Mouse (Mus musculus) adrenal gland, postnatal 25 days (tissue): ENCODE data around the gene Unc13b. TPM values are rescaled to one million over a fixed set of nuclear protein-coding genes. Genes with fewer than 3 reads are reported as not detected.

Experiments used
- total RNA-seq: library from RNA; stranded (reverse); gene quantifications from 2 replicates; pipeline ENCODE4 v1.2.3, GENCODE M21; 2021

Gene Unc13b
- total RNA-seq, 1 experiment from 2014 or later: 13.2 TPM

Other genes with a start within 250 kb of the Unc13b start
- gene Fam205a1, start 205.1 kb upstream of the Unc13b start, total RNA-seq: not detected in 2 replicates
- gene Gm12394, start 202.2 kb upstream of the Unc13b start, total RNA-seq: 0.18 TPM in 1 of 2 replicates, not detected in the other
- not detected in 2 replicates for gene Fam205c, start 184.7 kb upstream of the Unc13b start, total RNA-seq
- 0.57 and 0.73 TPM in 2 replicates for gene Phf24, start 142.3 kb upstream of the Unc13b start, total RNA-seq
- 12.5 TPM in 2 replicates for gene Dnajb5, start 109.1 kb upstream of the Unc13b start, total RNA-seq
- not detected in 2 replicates for gene 1700022I11Rik, start 89.3 kb upstream of the Unc13b start, total RNA-seq
- gene Vcp, start 58.4 kb upstream of the Unc13b start, total RNA-seq: 299 and 392 TPM in 2 replicates
- 15.7 and 20.9 TPM in 2 replicates for gene Fancg, start 48.4 kb upstream of the Unc13b start, total RNA-seq
- 26.1 and 27.5 TPM in 2 replicates for gene Pigo, start 33.1 kb upstream of the Unc13b start, total RNA-seq
- 227 and 270 TPM in 2 replicates for gene Stoml2, start 27.2 kb upstream of the Unc13b start, total RNA-seq
- 58.7 and 63.6 TPM in 2 replicates for gene Fam214b, start 12.7 kb upstream of the Unc13b start, total RNA-seq
- gene Atp8b5, start 208.2 kb downstream of the Unc13b start, total RNA-seq: 0.57 and 1.2 TPM in 2 replicates